ENCODE assay signal across 8 mouse cellular contexts in the genomic region with DNA sequence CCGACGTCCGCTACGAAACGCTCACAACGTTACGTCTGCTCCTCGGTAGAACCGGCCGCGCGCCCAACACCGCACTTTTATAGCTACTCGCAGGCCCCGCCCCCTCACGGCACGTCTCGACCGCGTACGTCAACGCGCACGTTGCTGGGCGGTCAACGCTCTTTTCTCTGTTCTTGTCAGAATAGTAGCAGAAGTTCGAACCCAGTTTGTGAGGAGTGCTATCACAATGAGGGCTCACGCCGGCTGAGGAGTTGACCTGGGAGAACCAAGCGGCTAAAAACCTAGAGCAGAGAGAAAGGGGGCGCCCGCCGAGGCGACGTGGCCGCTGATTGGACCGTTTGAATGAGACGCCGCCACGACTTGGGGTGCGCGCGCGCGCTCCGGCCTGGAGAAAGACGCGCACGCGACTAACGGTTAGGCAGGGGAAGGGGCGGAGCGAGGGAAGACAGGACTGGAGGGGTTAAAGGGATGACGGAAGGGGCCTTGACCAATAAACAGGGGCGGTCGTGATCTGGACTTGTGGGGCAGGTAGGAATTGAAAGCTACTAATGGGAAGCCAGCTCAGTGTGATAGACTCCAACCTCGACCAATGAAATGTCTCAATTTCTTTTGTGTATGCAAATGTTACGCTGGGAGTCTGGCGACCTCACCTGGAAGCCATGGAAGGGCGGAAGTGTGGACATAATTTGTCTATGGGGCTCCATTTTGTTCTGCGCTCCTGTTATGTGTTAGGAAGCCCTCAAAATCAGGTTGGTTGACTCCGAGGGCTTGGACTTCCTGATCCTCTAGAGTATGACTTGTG. TPM values are rescaled to one million over a fixed set of nuclear protein-coding genes. Genes with fewer than 3 reads are reported as not detected.
A peak's percentile ranks its signal among the peaks of the same experiment; 100 is the strongest.
DNase-seq lines count a peak whose midpoint lies in the region; ATAC-seq and TF ChIP-seq lines count a peak whose summit lies in the region.

TSS of gene Ube2s (minus strand) at position 288 of the 802 bp plus-strand sequence.

- DNase-seq in 416B (ENCODE audit: low read depth) = peak; percentile 100
- DNase-seq in heart, adult 8-10 months (ENCODE audit: low spot score) = peak; percentile 99
- peak; percentile 99 for DNase-seq in kidney, adult 9 months
- peak; percentile 100 for DNase-seq in limb, embryonic 14.5 days (ENCODE audit: low spot score)
- DNase-seq in midbrain, postnatal 0 days (ENCODE audit: low spot score) = peak; percentile 100
- peak; percentile 97 to 99 for DNase-seq in spleen, postnatal 14 days (ENCODE audit: low spot score in 2 of 2)

- H3K36me3 ChIP-seq in embryonic facial prominence, embryonic 15.5 days = peaks cover 31% of the 10 kb centered on the region
- H3K36me3 ChIP-seq in limb, embryonic 14.5 days (ENCODE audit: control insufficient read depth, insufficient read depth, low read length) = peaks cover 31% of the 10 kb centered on the region
- peaks cover 3% of the 10 kb centered on the region; the same call in 1 of the 2 replicates for H3K36me3 ChIP-seq in midbrain, postnatal 0 days (ENCODE audit: insufficient read depth, low read length)

- ATAC-seq in embryonic facial prominence, embryonic 15.5 days (ENCODE audit: insufficient number of reproducible peaks, low FRiP score, low TSS enrichment, low read depth) = peak; percentile 98
- peak; percentile 98 for ATAC-seq in limb, embryonic 14.5 days (ENCODE audit: low FRiP score, low read depth)
- peak; percentile 99 for ATAC-seq in midbrain, postnatal 0 days (ENCODE audit: low FRiP score)

- H3K9ac ChIP-seq in embryonic facial prominence, embryonic 15.5 days = peak within 1 kb of the TSS; percentile 95
- peak within 1 kb of the TSS; percentile 93 for H3K9ac ChIP-seq in limb, embryonic 14.5 days (ENCODE audit: low read depth, low read length, severe bottlenecking)
- H3K9ac ChIP-seq in midbrain, postnatal 0 days (replicated peaks; ENCODE audit: low read length, poor library complexity, severe bottlenecking) = peak within 1 kb of the TSS; percentile 91

- under 1% methylated on average over 62 of the region's 62 CpGs for WGBS in bone marrow, adult 2 months
- under 1% methylated on average over 62 of the region's 62 CpGs for WGBS in embryonic facial prominence, embryonic 15.5 days
- 3% methylated on average over 62 of the region's 62 CpGs for WGBS in limb, embryonic 14.5 days
- WGBS in midbrain, postnatal 0 days = under 1% methylated on average over 62 of the region's 62 CpGs

- H3K27ac ChIP-seq in bone marrow, adult 2 months (ENCODE audit: control insufficient read depth, insufficient read depth, low read depth, low read length, poor library complexity) = peak within 1 kb of the TSS; percentile 93
- peak within 1 kb of the TSS; percentile 97 for H3K27ac ChIP-seq in embryonic facial prominence, embryonic 15.5 days (replicated peaks)
- H3K27ac ChIP-seq in limb, embryonic 14.5 days (replicated peaks; ENCODE audit: low read depth, low read length) = peak within 1 kb of the TSS; percentile 96
- peak within 1 kb of the TSS; percentile 91 for H3K27ac ChIP-seq in midbrain, postnatal 0 days (ENCODE audit: low read depth, low read length)

- H3K4me1 ChIP-seq in bone marrow, adult 2 months (ENCODE audit: control insufficient read depth, insufficient read depth, low read length) = peaks cover 1% of the 10 kb centered on the region; the same call in 1 of the 2 replicates
- peaks cover 30% of the 10 kb centered on the region for H3K4me1 ChIP-seq in embryonic facial prominence, embryonic 15.5 days
- H3K4me1 ChIP-seq in limb, embryonic 14.5 days (ENCODE audit: control insufficient read depth, insufficient read depth, low read length) = peaks cover 21% of the 10 kb centered on the region
- H3K4me1 ChIP-seq in midbrain, postnatal 0 days (ENCODE audit: insufficient read depth, low read length) = peaks cover 8% of the 10 kb centered on the region; the same call in 1 of the 2 replicates

- TF ChIP-seq POLR2A in bone marrow, adult 2 months (IDR thresholded peaks at IDR 0.05; ENCODE audit: borderline replicate concordance, control insufficient read depth, low read depth, low read length) = peak; percentile 76
- peak; percentile 74; the same call in 1 of the 2 replicates for TF ChIP-seq POLR2A in limb, embryonic 14.5 days (IDR thresholded peaks at IDR 0.05; ENCODE audit: borderline replicate concordance, extremely low read depth, insufficient read depth, insufficient read length)

- H3K27me3 ChIP-seq in embryonic facial prominence, embryonic 15.5 days = no peaks in the 10 kb centered on the region
- no peaks in the 10 kb centered on the region for H3K27me3 ChIP-seq in limb, embryonic 14.5 days (ENCODE audit: control insufficient read depth, insufficient read depth, low read length)
- H3K27me3 ChIP-seq in midbrain, postnatal 0 days (ENCODE audit: insufficient read depth, low read length) = no peaks in the 10 kb centered on the region

- peak within 1 kb of the TSS; percentile 72 for H3K4me2 ChIP-seq in embryonic facial prominence, embryonic 15.5 days (replicated peaks)
- H3K4me2 ChIP-seq in limb, embryonic 14.5 days (replicated peaks; ENCODE audit: low read depth, low read length, severe bottlenecking) = peak within 1 kb of the TSS; percentile 71
- peak within 1 kb of the TSS; percentile 73 for H3K4me2 ChIP-seq in midbrain, postnatal 0 days (ENCODE audit: low read depth, low read length, poor library complexity, severe bottlenecking)

- peak; percentile 18; the same call in 1 of the 2 replicates for TF ChIP-seq CTCF in bone marrow, adult 2 months (IDR thresholded peaks at IDR 0.05; ENCODE audit: control insufficient read depth, insufficient read depth, low read length)
- TF ChIP-seq CTCF in midbrain, postnatal 0 days (IDR thresholded peaks at IDR 0.05) = peak; percentile 56

- H3K9me3 ChIP-seq in embryonic facial prominence, embryonic 15.5 days (replicated peaks) = no peaks in the 10 kb centered on the region
- no peaks in the 10 kb centered on the region for H3K9me3 ChIP-seq in limb, embryonic 14.5 days (ENCODE audit: control insufficient read depth, low read length)
- H3K9me3 ChIP-seq in midbrain, postnatal 0 days (ENCODE audit: low read length) = no peaks in the 10 kb centered on the region

- peak within 1 kb of the TSS; percentile 88 for H3K4me3 ChIP-seq in bone marrow, adult 2 months (replicated peaks; ENCODE audit: control insufficient read depth, low read depth, low read length)
- peak within 1 kb of the TSS; percentile 98 for H3K4me3 ChIP-seq in embryonic facial prominence, embryonic 15.5 days (replicated peaks)
- H3K4me3 ChIP-seq in limb, embryonic 14.5 days (replicated peaks; ENCODE audit: low read length) = peak within 1 kb of the TSS; percentile 97
- peak within 1 kb of the TSS; percentile 94 for H3K4me3 ChIP-seq in midbrain, postnatal 0 days (ENCODE audit: low read depth, low read length)

RNA-seq across cellular contexts. Expression of gene Ube2s, which starts in this region (rescaled TPM):
- polyA plus RNA-seq in bone marrow, adult 2 months (2011; ENCODE audit: insufficient read depth, insufficient read length, low replicate concordance, missing spikeins) = 367 and 488 TPM in 2 replicates
- polyA plus RNA-seq in embryonic facial prominence, embryonic 15.5 days (2015; fragmentation: Nextera tagmentation; extraction: Ambion mirVana) = 348 and 351 TPM in 2 replicates
- 100 to 1,000 TPM in 1 of 4 experiments, 10 to 100 TPM in 3; 76.2 to 103 (median 88.7) TPM for total RNA-seq in heart, adult 8-10 months (2022)
- 515 and 618 TPM in 2 replicates for polyA plus RNA-seq in limb, embryonic 14.5 days (2012; rRNA removed)
- polyA plus RNA-seq in limb, embryonic 14.5 days (2014; fragmentation: Nextera tagmentation; extraction: Ambion mirVana) = 366 and 368 TPM in 2 replicates
- 264 and 276 TPM in 2 replicates for total RNA-seq in midbrain, postnatal 0 days (2014; rRNA removed)
- polyA plus RNA-seq in midbrain, postnatal 0 days (2015; fragmentation: Nextera tagmentation; extraction: Ambion mirVana) = 207 and 210 TPM in 2 replicates

Comparison
In these comparisons a context has a peak if more than half of its experiments do, and no peak if none do; other contexts are left out.
1. Peak in every context shown above with its lines: DNase-seq, ATAC-seq, H3K4me3 ChIP-seq and H3K27ac ChIP-seq.